Mouse (Mus musculus) naive thymus-derived CD4-positive, alpha-beta T cell, adult 2 months (primary cell): Measurements from ENCODE around the gene Gm17018.

Source experiments
- DNase-seq: peaks from one replicate; pipeline ENCODE4 v3.0.0-alpha.2; 2011; ENCODE audit warnings: low read depth

Gene Gm17018

GRCm38 (mm10) chr19:45589761-45590160 lies 29.3 kb downstream of the Gm17018 start:
- DNase-seq = no peak

GRCm38 (mm10) chr19:45591704-45592103 lies 31.3 kb downstream of the Gm17018 start:
- DNase-seq = no peak

GRCm38 (mm10) chr19:45592916-45593315 lies 32.5 kb downstream of the Gm17018 start:
- no peak for DNase-seq

- DNase-seq = no peak
Measured at GRCm38 (mm10) chr19:45594079-45594478, 33.7 kb downstream of the Gm17018 start.

- no peak for DNase-seq
Measured at GRCm38 (mm10) chr19:45595481-45595880, 35.1 kb downstream of the Gm17018 start.

GRCm38 (mm10) chr19:45596019-45596418 lies 35.6 kb downstream of the Gm17018 start:
- no peak for DNase-seq

- DNase-seq = no peak
Measured at GRCm38 (mm10) chr19:45596434-45596833, 36.0 kb downstream of the Gm17018 start.

- DNase-seq = no peak
Measured at GRCm38 (mm10) chr19:45597106-45597505, 36.7 kb downstream of the Gm17018 start.

- DNase-seq = no peak
Measured at GRCm38 (mm10) chr19:45602606-45603005, 42.2 kb downstream of the Gm17018 start.

- DNase-seq = no peak
Measured at GRCm38 (mm10) chr19:45606701-45607100, 46.3 kb downstream of the Gm17018 start.

- no peak for DNase-seq
Measured at GRCm38 (mm10) chr19:45607479-45607878, 47.1 kb downstream of the Gm17018 start.

- no peak for DNase-seq
Measured at GRCm38 (mm10) chr19:45608648-45609339, 48.4 kb downstream of the Gm17018 start.

GRCm38 (mm10) chr19:45610823-45611222 lies 50.4 kb downstream of the Gm17018 start:
- DNase-seq = no peak

GRCm38 (mm10) chr19:45614375-45614774 lies 54.0 kb downstream of the Gm17018 start:
- DNase-seq = no peak

- no peak for DNase-seq
Measured at GRCm38 (mm10) chr19:45614928-45615327, 54.5 kb downstream of the Gm17018 start.

- DNase-seq = no peak
Measured at GRCm38 (mm10) chr19:45615415-45616213, 55.2 kb downstream of the Gm17018 start.

- DNase-seq = no peak
Measured at GRCm38 (mm10) chr19:45616214-45616518, 55.8 kb downstream of the Gm17018 start.

GRCm38 (mm10) chr19:45616735-45617134 lies 56.3 kb downstream of the Gm17018 start:
- DNase-seq = no peak

- DNase-seq = no peak
Measured at GRCm38 (mm10) chr19:45618184-45618583, 57.8 kb downstream of the Gm17018 start.

GRCm38 (mm10) chr19:45619744-45620501 lies 59.5 kb downstream of the Gm17018 start:
- DNase-seq = no peak

GRCm38 (mm10) chr19:45621061-45621460 lies 60.6 kb downstream of the Gm17018 start:
- no peak for DNase-seq

GRCm38 (mm10) chr19:45622144-45622543 lies 61.7 kb downstream of the Gm17018 start:
- DNase-seq = no peak

GRCm38 (mm10) chr19:45623710-45624109 lies 63.3 kb downstream of the Gm17018 start:
- no peak for DNase-seq
